Mouse (Mus musculus): ENCODE measurements around the gene Uchl3. TPM values are rescaled to one million over a fixed set of nuclear protein-coding genes. Genes with fewer than 3 reads are reported as not detected.

Uchl3 gene
- polyA plus RNA-seq, 1 experiment from 2014 or later, result 104 TPM

Other genes starting within 250 kb of the Uchl3 start
- gene Tbc1d4, start 44.8 kb upstream of the Uchl3 start, polyA plus RNA-seq (2016; fragmentation: Nextera tagmentation; extraction: Ambion mirVana), result 28.8 and 29.3 TPM in 2 replicates
- 78.8 and 79.2 TPM in 2 replicates for gene Commd6, start 13.3 kb upstream of the Uchl3 start, polyA plus RNA-seq (2016; fragmentation: Nextera tagmentation; extraction: Ambion mirVana)
- gene Gm9922, start 75.8 kb downstream of the Uchl3 start, polyA plus RNA-seq (2016; fragmentation: Nextera tagmentation; extraction: Ambion mirVana), result 3.8 and 3.9 TPM in 2 replicates
- 186 and 195 TPM in 2 replicates for gene Lmo7, start 76.0 kb downstream of the Uchl3 start, polyA plus RNA-seq (2016; fragmentation: Nextera tagmentation; extraction: Ambion mirVana)